Mouse (Mus musculus) embryo, embryonic 9.5 days (tissue): ENCODE data around the gene BC048403.
"Not testable (repeated sequence)": the region's sequence is repeated elsewhere in the genome, so short reads cannot be mapped to it uniquely, and the experiment has no call there.

ENCODE experiments used
- DNase-seq: peaks from one replicate; pipeline ENCODE4 v3.0.0-alpha.2; 2017; ENCODE audit errors: extremely low spot score

BC048403 gene

GRCm38 (mm10) chr10:121756677-121757076, 16.9 kb downstream of the BC048403 start:
- DNase-seq = no peak

- DNase-seq = no peak
These were observed 19.4 kb downstream of the BC048403 start for GRCm38 (mm10) chr10:121759095-121759494.

GRCm38 (mm10) chr10:121762141-121762540, 22.4 kb downstream of the BC048403 start:
- DNase-seq = no peak

- DNase-seq = no peak
These were observed 23.5 kb downstream of the BC048403 start for GRCm38 (mm10) chr10:121763191-121763590.

GRCm38 (mm10) chr10:121764469-121765173, 24.9 kb downstream of the BC048403 start:
- DNase-seq = no peak

- DNase-seq = no peak
These were observed 25.7 kb downstream of the BC048403 start for GRCm38 (mm10) chr10:121765174-121766057.

GRCm38 (mm10) chr10:121767295-121767694, 27.6 kb downstream of the BC048403 start:
- not testable (repeated sequence) for DNase-seq

GRCm38 (mm10) chr10:121769711-121770110, 30.0 kb downstream of the BC048403 start:
- no peak for DNase-seq

DNA sequence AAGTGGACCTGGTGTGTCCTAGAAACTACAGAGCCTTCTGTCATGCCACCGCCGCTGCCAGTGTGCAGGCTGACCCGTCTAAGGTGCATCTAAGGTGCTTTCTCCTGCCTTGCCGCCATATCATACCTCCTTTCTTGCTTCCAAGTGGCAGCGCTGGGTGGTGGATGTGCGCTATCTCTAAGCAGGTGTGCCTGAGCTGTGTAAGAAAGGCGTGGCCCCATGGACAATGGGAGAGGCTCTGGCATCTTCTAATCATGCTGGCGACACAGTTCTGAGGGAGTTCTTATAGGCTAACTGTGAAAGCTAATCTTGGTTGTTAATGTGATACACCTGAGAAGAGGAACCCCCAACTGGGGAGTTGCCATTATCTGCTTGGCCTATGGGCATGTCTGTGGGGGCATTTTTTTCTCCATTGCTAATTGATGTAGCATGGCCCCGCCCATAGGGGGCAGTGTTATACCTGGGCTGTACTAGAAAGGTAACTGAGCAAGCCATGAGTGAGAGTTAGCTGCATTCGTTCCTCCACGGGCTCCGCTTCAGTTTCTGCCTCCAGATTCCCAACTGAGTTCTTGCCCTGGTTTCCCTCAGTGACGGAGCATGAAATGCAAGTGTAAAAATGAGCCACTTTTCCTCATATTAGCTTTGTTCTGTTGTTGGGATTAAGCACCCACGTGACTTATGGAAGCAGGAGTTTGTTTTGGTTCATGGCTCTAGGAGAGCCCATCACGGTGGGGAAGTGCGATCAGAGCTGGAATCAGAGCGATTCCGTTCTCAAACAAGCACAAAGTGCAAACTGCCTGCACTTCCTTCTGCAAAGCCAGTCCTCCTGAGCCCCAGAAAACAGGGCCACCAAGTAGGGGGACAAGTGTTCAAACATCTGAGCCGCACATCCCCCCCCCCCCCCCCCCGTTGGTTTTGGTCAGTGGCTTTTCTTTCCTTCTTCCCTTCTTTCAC, 31.2 kb downstream of the BC048403 start:
- peak; percentile 50 for DNase-seq

DNA sequence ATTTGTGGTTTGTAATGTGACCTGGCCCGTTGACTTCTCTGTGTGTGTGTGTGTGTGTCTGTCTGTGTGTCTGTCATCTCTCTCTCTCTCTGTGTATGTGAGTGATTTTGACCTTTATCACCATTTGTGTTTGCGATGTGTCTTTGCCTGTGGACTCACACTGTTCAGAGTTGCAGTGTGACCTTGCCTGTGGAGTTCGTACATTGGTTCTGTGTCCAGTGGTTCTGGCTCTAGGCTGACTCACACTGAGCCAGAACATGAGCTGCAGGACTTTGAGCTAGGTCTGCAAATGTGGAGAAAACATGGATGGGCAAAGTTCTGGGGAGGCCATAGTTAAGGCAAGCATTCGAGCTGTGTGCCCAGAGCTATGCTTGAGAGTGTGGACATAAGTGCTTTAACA, 34.1 kb downstream of the BC048403 start:
- no peak for DNase-seq

DNA sequence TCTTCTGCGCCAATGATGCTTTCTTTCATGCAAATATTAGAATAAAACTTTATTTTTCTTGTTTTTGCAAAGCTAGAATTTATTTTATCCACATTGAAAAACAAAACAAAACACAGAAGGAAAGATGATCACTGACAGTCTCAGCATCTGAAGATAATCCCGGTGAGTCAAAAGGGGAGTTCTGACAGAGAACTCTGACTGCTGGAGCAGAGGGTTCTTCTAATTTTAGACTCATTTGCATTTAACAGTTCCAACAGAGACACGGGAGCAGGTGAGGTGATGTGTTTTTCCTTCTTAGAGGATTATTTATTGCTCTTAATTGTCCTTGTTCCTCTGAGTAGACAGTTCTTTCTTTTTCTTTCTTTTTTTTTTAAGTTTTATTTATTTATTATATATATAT, 36.3 kb downstream of the BC048403 start:
- DNase-seq = no peak

- DNase-seq = no peak
These were observed 41.4 kb downstream of the BC048403 start for GRCm38 (mm10) chr10:121781159-121781558.

- DNase-seq = no peak
These were observed 48.8 kb downstream of the BC048403 start for GRCm38 (mm10) chr10:121788536-121788935.

- no peak for DNase-seq
These were observed 50.3 kb downstream of the BC048403 start for GRCm38 (mm10) chr10:121790078-121790477.

GRCm38 (mm10) chr10:121792661-121793060, 52.9 kb downstream of the BC048403 start:
- DNase-seq = no peak

DNA sequence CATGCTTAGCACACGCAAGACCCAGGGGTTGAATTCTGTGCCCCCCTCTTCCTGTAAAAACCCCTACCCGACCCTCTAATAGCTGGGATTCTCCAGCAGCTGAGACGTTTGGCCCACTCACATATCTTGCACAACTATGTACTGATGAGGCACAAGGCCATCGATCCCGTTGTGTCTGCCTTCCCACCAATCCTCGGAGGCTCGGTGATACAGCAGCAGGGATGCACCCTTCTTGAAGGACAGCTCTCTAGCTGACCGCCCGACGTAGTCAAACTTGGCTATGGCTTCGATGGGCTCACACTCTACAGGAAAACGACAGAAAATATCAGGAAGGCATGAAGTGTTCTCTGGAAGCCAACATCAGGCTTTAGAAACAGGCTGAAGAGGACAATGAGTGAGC, 54.7 kb downstream of the BC048403 start:
- DNase-seq = no peak

GRCm38 (mm10) chr10:121796027-121796802, 56.5 kb downstream of the BC048403 start:
- no peak for DNase-seq

- DNase-seq = no peak
These were observed 60.3 kb downstream of the BC048403 start for GRCm38 (mm10) chr10:121800041-121800440.
